Mouse (Mus musculus): ENCODE data around the gene Znrf2. TPM values are rescaled to one million over a fixed set of nuclear protein-coding genes. Genes with fewer than 3 reads are reported as not detected.

Gene Znrf2
- polyA plus RNA-seq, 1 experiment from 2014 or later, result 5.1 TPM

DNA sequence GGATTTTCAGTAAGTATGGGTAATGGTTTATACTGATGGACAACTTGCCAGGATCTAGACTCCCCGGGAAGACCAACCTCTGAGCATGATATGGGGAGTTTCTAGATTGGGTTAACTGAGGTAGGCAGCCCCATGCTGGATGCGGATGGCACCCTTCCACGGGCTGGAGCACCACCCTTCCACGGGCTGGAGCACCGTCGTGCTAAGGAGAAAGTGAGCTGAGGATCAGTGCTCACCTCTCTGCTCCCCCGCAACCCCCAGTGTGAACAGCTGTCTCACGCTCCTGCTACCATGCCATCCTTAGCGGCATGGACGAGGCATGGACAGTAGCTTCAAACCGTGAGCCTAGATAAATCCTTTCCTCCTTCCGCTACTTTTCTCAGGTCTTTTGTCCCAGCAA lies 115.8 kb downstream of the Znrf2 start:
- H3K9ac ChIP-seq, result no peak overlapping the region
- no peaks in the 10 kb centered on the region for H3K36me3 ChIP-seq
- H3K4me2 ChIP-seq, result no peak overlapping the region
- no peaks in the 10 kb centered on the region for H3K9me3 ChIP-seq
- no peaks in the 10 kb centered on the region for H3K27me3 ChIP-seq
- H3K27ac ChIP-seq (replicated peaks), result no peak overlapping the region
- no peaks in the 10 kb centered on the region for H3K4me1 ChIP-seq (replicated peaks)
- no peak for ATAC-seq (ENCODE audit: low read depth)
- WGBS, result 92% methylated on average over 12 of the region's 12 CpGs
- no peak overlapping the region for H3K4me3 ChIP-seq

DNA sequence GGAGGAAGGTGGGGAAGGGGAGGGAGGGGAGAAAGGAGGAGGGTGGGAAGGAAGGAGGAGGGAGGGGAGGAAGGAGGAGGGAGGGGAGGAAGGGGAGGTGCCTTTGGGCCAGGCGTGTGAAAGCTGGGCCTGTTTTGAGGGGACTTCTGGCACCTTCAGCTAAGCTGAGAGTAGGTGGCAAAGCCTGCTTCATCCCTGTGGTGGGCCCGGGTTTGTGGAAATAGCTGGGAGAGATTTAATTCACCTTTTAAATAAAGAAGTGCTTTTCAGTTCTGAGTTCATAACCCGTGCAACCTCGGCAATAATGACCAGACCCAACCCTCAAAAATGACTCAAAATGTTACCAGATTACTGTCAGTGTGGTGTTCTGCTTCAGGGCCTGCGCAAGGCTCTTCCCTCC lies 116.5 kb downstream of the Znrf2 start:
- no peak overlapping the region for H3K4me2 ChIP-seq
- ATAC-seq (ENCODE audit: low read depth), result no peak
- no peak overlapping the region for H3K4me3 ChIP-seq
- no peaks in the 10 kb centered on the region for H3K36me3 ChIP-seq
- H3K27ac ChIP-seq (replicated peaks), result no peak overlapping the region
- no peak overlapping the region for H3K9ac ChIP-seq
- no peaks in the 10 kb centered on the region for H3K4me1 ChIP-seq (replicated peaks)
- WGBS, result 84% methylated on average over 5 of the region's 5 CpGs
- H3K27me3 ChIP-seq, result no peaks in the 10 kb centered on the region
- H3K9me3 ChIP-seq, result no peaks in the 10 kb centered on the region

DNA sequence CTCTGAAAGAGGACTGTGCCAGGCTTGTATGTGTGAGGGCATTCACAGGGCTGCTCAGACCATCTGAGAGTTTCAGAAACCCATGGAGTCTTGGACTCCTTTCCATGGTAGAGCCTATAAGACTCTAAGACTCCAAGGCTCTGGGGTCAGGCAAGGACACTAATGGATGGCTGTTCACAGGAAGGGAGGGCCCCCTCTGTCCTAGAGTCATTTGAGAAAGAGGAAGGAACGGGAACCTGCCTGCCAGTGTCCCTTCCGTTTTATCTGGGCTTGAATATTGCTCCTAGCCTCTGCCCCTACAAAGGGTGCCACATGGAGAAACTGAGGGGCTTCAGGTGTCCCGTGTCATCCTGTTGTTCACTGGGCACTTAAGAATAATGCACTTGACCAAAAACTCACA lies 117.2 kb downstream of the Znrf2 start:
- H3K9ac ChIP-seq, result no peak overlapping the region

DNA sequence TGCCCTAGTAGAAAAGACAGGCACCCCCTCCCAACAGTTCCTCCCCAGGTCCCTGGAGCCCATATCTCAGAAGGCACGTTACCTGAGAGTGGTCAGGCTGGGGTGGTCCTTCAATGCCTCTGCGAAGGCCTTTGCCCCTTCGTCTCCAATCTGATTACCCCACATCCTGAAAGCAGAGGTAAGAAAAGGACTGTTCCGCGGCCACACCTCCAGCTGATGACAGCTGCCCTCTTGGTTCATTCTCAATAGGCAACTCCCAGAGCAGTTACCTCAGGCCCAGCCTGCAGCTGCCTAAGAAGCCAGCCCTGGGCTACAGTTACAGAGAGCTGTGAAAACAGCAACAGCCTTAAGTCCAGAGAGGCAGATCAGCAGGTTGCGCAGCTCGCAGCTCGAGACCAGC lies 117.6 kb downstream of the Znrf2 start:
- no peak for ATAC-seq (ENCODE audit: low read depth)
- WGBS, result 89% methylated on average over 8 of the region's 8 CpGs
- H3K27me3 ChIP-seq, result no peaks in the 10 kb centered on the region
- no peaks in the 10 kb centered on the region for H3K4me1 ChIP-seq (replicated peaks)
- H3K36me3 ChIP-seq, result no peaks in the 10 kb centered on the region
- no peak overlapping the region for H3K4me2 ChIP-seq
- H3K27ac ChIP-seq (replicated peaks), result no peak overlapping the region
- no peak overlapping the region for H3K9ac ChIP-seq
- no peak overlapping the region for H3K4me3 ChIP-seq
- no peaks in the 10 kb centered on the region for H3K9me3 ChIP-seq

More for the DNA sequence above, 117.2 kb downstream of the Znrf2 start:
- ATAC-seq (ENCODE audit: low read depth), result no peak
- Histone ChIP-seq H3K4me3 (no peak overlapping the region), H3K36me3 (no peaks in the 10 kb centered on the region), H3K9me3 (no peaks in the 10 kb centered on the region), H3K27me3 (no peaks in the 10 kb centered on the region), H3K4me1 (replicated peaks) (no peaks in the 10 kb centered on the region), H3K4me2 (no peak overlapping the region), H3K27ac (replicated peaks) (no peak overlapping the region)
- WGBS, result 77% methylated on average over 3 of the region's 3 CpGs

DNA sequence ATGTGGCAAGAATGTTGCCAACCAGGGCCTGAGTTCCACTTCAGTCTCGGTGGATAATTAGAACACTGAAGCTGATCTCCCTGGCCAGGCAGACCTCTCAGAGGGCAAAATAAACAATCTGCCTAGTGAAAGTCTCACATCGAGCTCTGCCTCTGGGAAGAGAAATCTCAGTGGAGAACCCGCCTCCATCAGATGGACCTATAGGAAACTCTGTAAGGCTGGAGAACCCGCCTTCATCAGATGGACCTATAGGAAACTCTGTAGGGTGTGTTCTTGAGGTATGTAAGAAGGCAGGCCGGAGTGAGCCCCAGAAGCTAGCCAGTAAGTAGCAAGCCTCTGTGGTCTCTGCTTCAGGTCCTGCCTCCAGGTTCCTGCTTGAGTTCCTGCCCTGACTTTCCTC lies 118.2 kb downstream of the Znrf2 start:
- 87% methylated on average over 5 of the region's 5 CpGs for WGBS
- Histone ChIP-seq H3K9ac (no peak overlapping the region), H3K27me3 (no peaks in the 10 kb centered on the region), H3K27ac (replicated peaks) (no peak overlapping the region), H3K4me2 (no peak overlapping the region), H3K36me3 (no peaks in the 10 kb centered on the region), H3K9me3 (no peaks in the 10 kb centered on the region), H3K4me3 (no peak overlapping the region), H3K4me1 (replicated peaks) (peaks cover 1% of the 10 kb centered on the region; the same call in 1 of the 2 replicates)
- ATAC-seq (ENCODE audit: low read depth), result no peak

DNA sequence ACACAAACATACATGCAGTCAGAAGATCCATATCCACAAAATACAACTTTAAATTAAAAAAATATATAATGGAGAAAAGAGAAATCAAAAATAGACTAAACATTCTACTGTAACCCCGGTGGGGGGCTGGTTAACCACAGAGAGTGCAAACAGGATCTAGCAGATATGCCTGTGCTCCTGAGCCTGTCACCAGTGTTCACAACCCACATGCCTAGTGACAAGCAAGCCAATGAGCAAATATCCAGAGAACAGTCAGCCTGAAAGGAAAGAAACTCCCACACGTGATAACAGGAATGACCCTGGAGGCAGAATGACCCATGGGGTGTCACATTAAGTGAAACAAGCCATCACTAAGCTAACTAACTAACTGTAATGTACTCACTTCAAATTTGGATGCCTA lies 119.8 kb downstream of the Znrf2 start:
- Histone ChIP-seq H3K4me3 (no peak overlapping the region), H3K36me3 (no peaks in the 10 kb centered on the region), H3K27me3 (no peaks in the 10 kb centered on the region), H3K9ac (no peak overlapping the region), H3K4me2 (no peak overlapping the region), H3K27ac (replicated peaks) (no peak overlapping the region), H3K4me1 (replicated peaks) (peaks cover 10% of the 10 kb centered on the region; the same call in 1 of the 2 replicates), H3K9me3 (no peaks in the 10 kb centered on the region)
- WGBS, result 75% methylated on average over 2 of the region's 2 CpGs
- ATAC-seq (ENCODE audit: low read depth), result no peak

DNA sequence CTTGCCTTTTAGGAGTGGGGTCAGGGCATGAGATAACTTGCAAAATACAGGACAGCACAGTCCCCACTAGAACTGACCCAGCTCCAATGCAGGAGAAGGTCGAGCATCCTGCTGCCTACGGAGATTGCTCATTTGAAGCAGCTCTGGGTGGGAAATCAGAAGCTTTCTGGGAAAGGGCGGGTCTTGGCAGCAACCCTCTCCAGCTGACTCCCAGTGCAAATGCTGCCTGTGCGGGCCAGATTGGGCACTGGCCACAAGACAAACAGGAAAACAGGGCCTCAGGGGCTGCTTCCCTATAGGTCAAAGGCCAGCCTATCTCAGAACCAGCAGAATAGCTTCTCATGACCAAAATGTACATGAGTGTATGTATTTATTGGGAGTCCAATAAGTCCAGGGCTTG lies 122.9 kb downstream of the Znrf2 start:
- 81% methylated on average over 4 of the region's 4 CpGs for WGBS
- Histone ChIP-seq H3K9ac (no peak overlapping the region), H3K4me3 (no peak overlapping the region), H3K4me1 (replicated peaks) (peaks cover 17% of the 10 kb centered on the region; the same call in 1 of the 2 replicates), H3K36me3 (no peaks in the 10 kb centered on the region), H3K27ac (replicated peaks) (no peak overlapping the region), H3K27me3 (peaks cover 21% of the 10 kb centered on the region), H3K9me3 (no peaks in the 10 kb centered on the region), H3K4me2 (no peak overlapping the region)
- ATAC-seq (ENCODE audit: low read depth), result no peak

DNA sequence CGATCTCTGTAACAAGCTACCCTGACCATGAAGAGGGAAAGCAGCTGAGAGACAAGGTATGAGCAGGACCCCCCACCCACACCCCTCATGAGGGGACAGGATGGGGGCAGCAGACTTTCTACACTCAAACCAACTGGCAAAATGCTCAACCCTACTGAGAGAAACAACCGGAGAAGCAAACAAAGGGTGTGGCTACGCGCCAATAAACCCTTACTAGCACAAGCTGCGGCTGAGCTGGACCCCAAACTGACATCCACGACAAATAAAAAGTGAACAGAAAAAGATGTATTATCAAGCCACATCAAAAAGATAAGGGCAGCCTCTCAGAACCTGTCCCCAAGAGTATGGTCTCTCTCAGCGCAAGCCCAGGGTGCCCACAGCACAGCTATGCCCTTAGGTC lies 123.4 kb downstream of the Znrf2 start:
- Histone ChIP-seq H3K36me3 (no peaks in the 10 kb centered on the region), H3K27ac (replicated peaks) (no peak overlapping the region), H3K4me2 (no peak overlapping the region), H3K4me1 (replicated peaks) (peaks cover 17% of the 10 kb centered on the region; the same call in 1 of the 2 replicates), H3K9me3 (no peaks in the 10 kb centered on the region), H3K4me3 (no peak overlapping the region), H3K9ac (no peak overlapping the region), H3K27me3 (peaks cover 26% of the 10 kb centered on the region)
- WGBS, result 67% methylated on average over 7 of the region's 7 CpGs
- ATAC-seq (ENCODE audit: low read depth), result no peak

DNA sequence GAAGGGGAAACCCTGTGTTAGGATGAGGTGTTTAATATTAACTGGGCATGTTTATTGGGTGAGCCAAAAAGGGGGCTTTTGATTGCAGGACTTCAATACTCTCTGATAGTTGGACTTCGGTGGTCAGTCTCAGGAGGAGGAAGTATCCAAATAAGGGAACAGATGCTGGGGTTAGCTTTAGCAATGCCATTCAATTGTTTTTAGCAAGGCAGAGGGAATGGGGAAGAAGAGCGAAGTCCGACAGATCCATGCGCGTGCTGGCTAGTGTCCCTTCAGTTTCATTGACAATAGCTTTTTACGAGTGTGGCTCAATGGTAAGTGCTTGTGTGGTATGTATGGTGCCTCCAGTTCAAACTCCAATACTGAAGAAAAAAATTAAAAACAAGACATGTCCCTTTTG lies 124.4 kb downstream of the Znrf2 start:
- H3K4me3 ChIP-seq, result no peak overlapping the region
- H3K4me1 ChIP-seq (replicated peaks), result peaks cover 17% of the 10 kb centered on the region; the same call in 1 of the 2 replicates
- 94% methylated on average over 6 of the region's 6 CpGs for WGBS
- no peak overlapping the region for H3K27ac ChIP-seq (replicated peaks)
- peaks cover 26% of the 10 kb centered on the region for H3K27me3 ChIP-seq
- no peak overlapping the region for H3K4me2 ChIP-seq
- H3K9ac ChIP-seq, result no peak overlapping the region
- no peak for ATAC-seq (ENCODE audit: low read depth)
- H3K9me3 ChIP-seq, result no peaks in the 10 kb centered on the region
- no peaks in the 10 kb centered on the region for H3K36me3 ChIP-seq

Other genes starting within 250 kb of the Znrf2 start
- gene Plekha8, start 221.8 kb upstream of the Znrf2 start, polyA plus RNA-seq (2015; fragmentation: Nextera tagmentation; extraction: Ambion mirVana), result 9.6 and 10.2 TPM in 2 replicates
- 19.0 and 19.3 TPM in 2 replicates for gene Fkbp14, start 219.6 kb upstream of the Znrf2 start, polyA plus RNA-seq (2015; fragmentation: Nextera tagmentation; extraction: Ambion mirVana)
- gene Mturn, start 135.3 kb upstream of the Znrf2 start, polyA plus RNA-seq (2015; fragmentation: Nextera tagmentation; extraction: Ambion mirVana), result 60.5 and 63.4 TPM in 2 replicates
- 2.7 and 3.6 TPM in 2 replicates for gene Nod1, start 155.7 kb downstream of the Znrf2 start, polyA plus RNA-seq (2015; fragmentation: Nextera tagmentation; extraction: Ambion mirVana)
- gene Ggct, start 176.0 kb downstream of the Znrf2 start, polyA plus RNA-seq (2015; fragmentation: Nextera tagmentation; extraction: Ambion mirVana), result 16.0 and 18.3 TPM in 2 replicates
- 195 and 209 TPM in 2 replicates for gene Gars, start 221.1 kb downstream of the Znrf2 start, polyA plus RNA-seq (2015; fragmentation: Nextera tagmentation; extraction: Ambion mirVana)

All from neural tube, embryonic 13.5 days (tissue).